Mouse (Mus musculus): ENCODE results near the gene Katnb1.

DNA sequence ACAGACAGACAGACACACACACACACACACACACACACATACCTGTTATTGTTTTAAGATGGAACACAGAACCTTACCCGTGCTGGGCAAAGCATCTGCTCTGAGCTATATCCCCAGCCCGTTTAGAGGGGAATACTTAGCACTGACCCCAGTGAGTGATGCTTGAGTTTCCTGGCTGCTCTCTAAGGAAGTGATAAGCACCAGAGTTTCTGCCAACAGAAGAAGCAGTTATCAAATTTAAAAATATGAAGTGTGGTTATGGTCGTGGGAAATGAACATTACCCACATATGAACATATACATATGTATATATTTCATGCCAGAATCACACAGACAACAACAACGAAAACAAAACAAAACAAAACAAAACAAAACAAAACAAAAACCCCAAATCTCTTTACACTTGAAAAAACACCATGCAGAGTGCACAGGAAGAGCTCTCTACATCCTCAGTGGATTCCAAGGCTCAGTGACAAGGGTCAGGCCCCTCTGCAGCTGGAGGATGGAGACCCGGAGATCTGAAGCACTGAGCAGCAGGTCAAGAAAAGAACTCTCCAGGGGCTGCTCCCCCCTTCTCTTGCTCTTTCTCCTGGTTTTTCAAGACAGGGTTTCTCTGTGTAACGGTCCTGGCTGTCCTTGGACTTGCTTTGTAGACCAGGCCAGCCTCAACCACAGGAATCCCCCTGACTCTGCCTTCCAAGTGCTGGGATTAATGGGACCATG lies 21.0 kb upstream of the Katnb1 start:
- TF ChIP-seq CTCF (IDR thresholded peaks at IDR 0.05; ENCODE audit: low read depth, low read length) (no peak), EP300 (IDR thresholded peaks at IDR 0.05; ENCODE audit: insufficient read depth, low read depth, low read length) (no peak)
